ENCODE assay signal across 9 mouse cellular contexts in the genomic region with DNA sequence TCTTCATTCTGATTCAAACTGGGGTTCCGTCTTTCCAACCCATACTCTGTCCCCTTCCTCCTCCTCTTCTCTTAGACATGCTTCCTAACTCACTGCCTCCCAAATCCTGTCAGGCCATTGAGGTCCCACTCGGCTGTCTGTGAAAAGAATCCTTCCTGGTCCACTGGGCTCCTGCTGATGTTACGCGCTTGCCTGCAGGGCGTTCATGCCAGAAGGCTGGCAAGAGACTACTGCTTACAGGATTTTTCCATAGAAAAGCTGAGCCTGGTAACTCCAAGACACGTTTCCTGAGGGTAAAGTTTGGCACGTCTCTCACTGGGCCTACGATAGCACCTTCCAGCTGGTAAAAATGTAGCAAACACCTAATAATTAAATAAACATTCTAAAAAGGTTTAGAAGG.
"Had no signal": no experiment of that assay in that cellular context is flagged by ENCODE, and none has a peak within 500 bp of the region (broad histone marks: within the 10 kb centered on the region; RNA-seq: fewer than 3 reads in every experiment).

No protein-coding gene starts in this region.

- H3K9me3 ChIP-seq: neural tube, embryonic 15.5 days had no signal

- H3K4me3 ChIP-seq: myocyte; neural tube, embryonic 15.5 days had no signal

- H3K27me3 ChIP-seq: neural tube, embryonic 15.5 days had no signal

- H3K27ac ChIP-seq: liver, embryonic 14.5 days; neural tube, embryonic 15.5 days had no signal

- H3K36me3 ChIP-seq: neural tube, embryonic 15.5 days had no signal

- H3K9ac ChIP-seq: liver, embryonic 14.5 days; neural tube, embryonic 15.5 days had no signal

- DNase-seq: kidney, adult 8-10 months; lung, adult 18-20 months; midbrain, embryonic 14.5 days; right cerebral cortex, adult 18-20 months; right cerebral cortex, postnatal 25 days; thymus, postnatal 36 days had no signal

- H3K4me2 ChIP-seq: neural tube, embryonic 15.5 days had no signal
